ENCODE assay signal across 10 mouse cellular contexts in genomic region chr7:73614341-73614740, GRCm38 (mm10).
DNase-seq lines count a peak whose midpoint lies in the region; ATAC-seq and TF ChIP-seq lines count a peak whose summit lies in the region.
"Had no signal": no experiment of that assay in that cellular context is flagged by ENCODE, and none has a peak within 500 bp of the region (broad histone marks: within the 10 kb centered on the region; RNA-seq: fewer than 3 reads in every experiment).

No protein-coding gene starts in this region.

- no peaks in the 10 kb centered on the region for H3K36me3 ChIP-seq in lung, postnatal 0 days (ENCODE audit: insufficient read depth, low read length)
- H3K36me3 ChIP-seq in forebrain, embryonic 14.5 days (ENCODE audit: control insufficient read depth, insufficient read depth, low read length) = no peaks in the 10 kb centered on the region
- H3K36me3 ChIP-seq in neural tube, embryonic 15.5 days = no peaks in the 10 kb centered on the region

- H3K27me3 ChIP-seq in lung, postnatal 0 days (replicated peaks; ENCODE audit: insufficient read depth, low read length) = no peaks in the 10 kb centered on the region
- no peaks in the 10 kb centered on the region for H3K27me3 ChIP-seq in forebrain, embryonic 14.5 days (replicated peaks; ENCODE audit: control insufficient read depth, insufficient read depth, low read length)
- no peaks in the 10 kb centered on the region for H3K27me3 ChIP-seq in neural tube, embryonic 15.5 days (replicated peaks)

- 83% methylated on average over 4 of the region's 4 CpGs for WGBS in lung, postnatal 0 days
- 36% methylated on average over 4 of the region's 4 CpGs for WGBS in forebrain, embryonic 14.5 days
- 59% methylated on average over 4 of the region's 4 CpGs for WGBS in neural tube, embryonic 15.5 days

- peaks cover 17% of the 10 kb centered on the region for H3K4me1 ChIP-seq in lung, postnatal 0 days (ENCODE audit: insufficient read depth, low read depth, low read length)
- H3K4me1 ChIP-seq in forebrain, embryonic 14.5 days (ENCODE audit: control insufficient read depth, insufficient read depth, low read length) = peaks cover 25% of the 10 kb centered on the region
- peaks cover 24% of the 10 kb centered on the region for H3K4me1 ChIP-seq in neural tube, embryonic 15.5 days

- no peaks in the 10 kb centered on the region for H3K9me3 ChIP-seq in lung, postnatal 0 days (ENCODE audit: low read length)
- no peaks in the 10 kb centered on the region for H3K9me3 ChIP-seq in forebrain, embryonic 14.5 days (replicated peaks; ENCODE audit: control insufficient read depth, low read length)
- no peaks in the 10 kb centered on the region for H3K9me3 ChIP-seq in neural tube, embryonic 15.5 days (replicated peaks)

- peak overlapping the region; percentile 99 for H3K27ac ChIP-seq in gastrocnemius, adult 2 months
- 0 out of 2 replicates have a peak overlapping the region, but pooled peaks have one; percentile 99 for H3K27ac ChIP-seq in lung, postnatal 0 days (ENCODE audit: low read length)
- peak overlapping the region; percentile 86 for H3K27ac ChIP-seq in forebrain, embryonic 14.5 days (ENCODE audit: low read depth, low read length)
- H3K27ac ChIP-seq in neural tube, embryonic 15.5 days (replicated peaks) = peak overlapping the region; percentile 100; the same call in 1 of the 2 replicates

- H3K4me3 ChIP-seq in gastrocnemius, adult 2 months = no peak overlapping the region
- H3K4me3 ChIP-seq in lung, postnatal 0 days (ENCODE audit: low read depth, low read length) = no peak overlapping the region
- no peak overlapping the region for H3K4me3 ChIP-seq in forebrain, embryonic 14.5 days (ENCODE audit: low read depth, low read length)
- H3K4me3 ChIP-seq in neural tube, embryonic 15.5 days (replicated peaks) = no peak overlapping the region

- ATAC-seq in lung, postnatal 0 days = no peak
- ATAC-seq in forebrain, embryonic 14.5 days = no peak
- no peak for ATAC-seq in neural tube, embryonic 15.5 days (ENCODE audit: low FRiP score)

- intact Hi-C loops in gastrocnemius, adult 2 months (cut with DNase I) = no loop called here

- DNase-seq in gastrocnemius, adult 2 months = no peak
- no peak for DNase-seq in gastrocnemius, adult 8-10 months (ENCODE audit: low spot score in 2 of 2)
- no peak for DNase-seq in lung, postnatal 0 days (ENCODE audit: low spot score)
- DNase-seq in lung, adult 18-20 months = no peak
- peak; percentile 74 for DNase-seq in forebrain, embryonic 14.5 days (ENCODE audit: low spot score)
- no peak for DNase-seq in cerebellum, adult 9-11 months
- DNase-seq in cerebellum, postnatal 36 days = no peak
- DNase-seq: embryo, embryonic 11 days; right cerebral cortex, postnatal 25 days had no signal

- no peak overlapping the region for H3K4me2 ChIP-seq in lung, postnatal 0 days (replicated peaks; ENCODE audit: low read depth, low read length)
- H3K4me2 ChIP-seq in forebrain, embryonic 14.5 days (ENCODE audit: low read length) = no peak overlapping the region; the same call in 1 of the 2 replicates
- H3K4me2 ChIP-seq in neural tube, embryonic 15.5 days = no peak overlapping the region

- no peak overlapping the region for H3K9ac ChIP-seq in lung, postnatal 0 days (replicated peaks; ENCODE audit: low read depth)
- H3K9ac ChIP-seq in forebrain, embryonic 14.5 days (ENCODE audit: low read length) = peak overlapping the region; percentile 43; the same call in 1 of the 2 replicates
- no peak overlapping the region for H3K9ac ChIP-seq in neural tube, embryonic 15.5 days (replicated peaks)

- TF ChIP-seq CTCF in gastrocnemius, adult 2 months (IDR thresholded peaks at IDR 0.05) = no peak
- TF ChIP-seq CTCF in lung, postnatal 0 days (IDR thresholded peaks at IDR 0.05) = no peak; the same call in 1 of the 2 replicates

- no peak for TF ChIP-seq EP300 in lung, postnatal 0 days (IDR thresholded peaks at IDR 0.05)
